Mouse (Mus musculus): ENCODE results near the gene Serpina9. TPM values are rescaled to one million over a fixed set of nuclear protein-coding genes. Genes with fewer than 3 reads are reported as not detected.

The Serpina9 gene
- polyA plus RNA-seq (2012; fragmentation: generic; extraction: Trizol): under 1 TPM; 0.04 to 0.05 TPM

DNA sequence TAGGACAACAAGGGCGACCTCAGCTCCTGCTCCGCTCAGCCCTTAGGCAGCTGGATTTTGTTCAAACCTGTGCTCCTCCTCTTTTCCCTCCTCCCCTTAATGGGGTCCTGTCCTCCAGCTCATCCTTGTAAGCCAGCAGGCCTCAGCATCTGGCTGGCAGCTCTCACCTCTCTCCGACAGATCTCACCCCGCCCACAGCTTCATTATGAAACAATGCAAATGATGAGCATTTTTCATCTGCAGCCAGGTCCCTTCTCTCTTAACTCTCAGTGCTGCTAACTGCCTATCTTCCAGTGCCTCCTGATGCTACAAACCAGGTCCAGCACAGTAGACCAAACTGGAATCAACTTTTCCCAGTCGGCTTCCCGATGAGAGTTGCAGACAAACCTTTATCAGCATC lies at the start of gene Serpina9:
Gene Serpina9 (minus strand): TSS at position 136 of the 400 bp plus-strand sequence.

DNA sequence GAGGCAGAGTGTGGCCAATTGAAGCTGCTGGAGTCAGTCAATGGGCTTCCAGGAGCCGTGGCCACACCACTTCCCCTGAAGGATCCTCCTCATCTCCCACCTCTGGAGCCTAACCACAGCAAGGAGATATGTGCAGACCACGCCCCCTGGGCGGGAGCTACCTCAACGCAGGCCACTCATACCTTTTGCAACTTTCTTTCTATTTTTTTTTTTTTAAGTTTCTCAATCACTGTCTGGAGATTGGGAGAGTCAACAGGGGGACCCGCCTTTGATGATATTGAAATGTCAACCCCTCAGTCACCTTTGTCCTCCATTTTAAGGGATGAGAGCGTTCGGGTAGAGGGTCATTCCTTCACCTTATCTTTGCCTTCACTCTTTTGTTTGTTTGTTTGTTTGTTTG lies 30.8 kb upstream of the Serpina9 start, which contains the start of gene Serpina12:
Gene Serpina12 (minus strand): TSS at position 101 of the 400 bp plus-strand sequence.

DNA sequence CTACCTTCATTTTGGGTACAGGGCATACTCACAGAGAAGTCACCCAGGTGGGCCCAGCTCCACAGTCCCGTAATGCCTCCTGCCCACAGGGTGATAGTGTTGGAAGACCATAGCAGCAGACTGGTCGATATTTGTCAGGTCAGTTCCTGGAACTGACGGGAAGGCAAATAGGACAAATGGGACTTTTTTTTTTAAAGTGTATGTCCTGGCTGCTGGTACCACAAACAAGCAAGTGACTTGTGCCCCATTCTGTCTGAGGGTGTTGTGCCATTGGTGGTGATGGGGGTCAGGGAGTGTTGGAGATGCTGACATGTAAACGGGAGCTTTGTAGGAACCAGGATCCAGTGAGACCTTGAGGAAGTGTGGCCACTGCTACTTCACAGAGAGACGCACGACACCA lies 23.7 kb downstream of the Serpina9 start, which contains the start of gene Serpina11:
Gene Serpina11 (minus strand): TSS at position 101 of the 400 bp plus-strand sequence.

DNA sequence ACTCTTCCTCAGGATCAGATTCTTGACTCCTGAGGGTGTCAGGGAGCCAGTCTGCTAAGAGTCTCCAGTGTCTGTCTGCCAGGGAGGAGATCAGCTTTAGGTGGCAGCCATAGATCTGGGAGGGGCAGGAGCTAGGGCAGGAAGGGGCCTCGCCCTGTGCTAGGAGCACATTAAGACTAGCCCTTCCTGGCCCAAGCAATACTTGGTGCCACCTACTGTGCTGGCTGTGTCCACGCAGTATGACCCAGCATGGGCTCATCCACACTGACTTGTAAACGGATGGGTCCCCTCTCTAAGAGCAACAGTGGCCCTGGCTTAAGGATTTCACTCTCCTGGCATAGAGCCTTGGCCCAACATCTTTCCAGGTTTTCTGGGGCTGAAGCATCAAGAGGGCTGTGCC lies 54.8 kb downstream of the Serpina9 start, which contains the start of gene Serpina1e:
Gene Serpina1e (minus strand): TSS at position 178 of the 400 bp plus-strand sequence.

Other genes starting within 250 kb of the Serpina9 start
- under 1 TPM in 1 of 2 experiments, not detected in 1; 0.05 TPM for gene Serpina1d, start 240.2 kb downstream of the Serpina9 start, polyA plus RNA-seq (2012; fragmentation: generic; extraction: Trizol)
- gene Serpina1b, start 183.4 kb downstream of the Serpina9 start, polyA plus RNA-seq (2012; fragmentation: generic; extraction: Trizol): not detected
- gene Serpina1a, start 150.2 kb downstream of the Serpina9 start, polyA plus RNA-seq (2012; fragmentation: generic; extraction: Trizol): not detected
- not detected for gene Serpina1c, start 108.9 kb downstream of the Serpina9 start, polyA plus RNA-seq (2012; fragmentation: generic; extraction: Trizol)
- gene Serpina1e, start 54.8 kb downstream of the Serpina9 start, polyA plus RNA-seq (2012; fragmentation: generic; extraction: Trizol): under 1 TPM; 0.19 to 0.46 TPM
- gene Serpina11, start 23.8 kb downstream of the Serpina9 start, polyA plus RNA-seq (2012; fragmentation: generic; extraction: Trizol): not detected
- gene Serpina12, start 30.7 kb upstream of the Serpina9 start, polyA plus RNA-seq (2012; fragmentation: generic; extraction: Trizol): not detected
- not detected for gene Serpina5, start 87.4 kb upstream of the Serpina9 start, polyA plus RNA-seq (2012; fragmentation: generic; extraction: Trizol)
- not detected for gene Serpina3a, start 99.0 kb upstream of the Serpina9 start, polyA plus RNA-seq (2012; fragmentation: generic; extraction: Trizol)
- not detected for gene Serpina3b, start 114.2 kb upstream of the Serpina9 start, polyA plus RNA-seq (2012; fragmentation: generic; extraction: Trizol)
- gene Serpina3c, start 140.1 kb upstream of the Serpina9 start, polyA plus RNA-seq (2012; fragmentation: generic; extraction: Trizol): not detected
- gene Serpina3f, start 200.8 kb upstream of the Serpina9 start, polyA plus RNA-seq (2012; fragmentation: generic; extraction: Trizol): under 1 TPM in 1 of 2 experiments, not detected in 1; 0.06 TPM
- gene Serpina3g, start 222.5 kb upstream of the Serpina9 start, polyA plus RNA-seq (2012; fragmentation: generic; extraction: Trizol): 10 to 100 TPM in 1 of 2 experiments, 1 to 10 TPM in 1; 1.7 to 11.9 TPM
- gene Serpina3i, start 249.4 kb upstream of the Serpina9 start, polyA plus RNA-seq (2012; fragmentation: generic; extraction: Trizol): under 1 TPM in 1 of 2 experiments, not detected in 1; 0.11 TPM

Measured in C3H10T1/2 (cell line).